Comparison of ENCODE assay signal across 8 mouse cellular contexts in genomic region chr10:10688907-10689667, GRCm38 (mm10). TPM values are rescaled to one million over a fixed set of nuclear protein-coding genes. Genes with fewer than 3 reads are reported as not detected.
DNase-seq lines count a peak whose midpoint lies in the region; ATAC-seq lines count a peak whose summit lies in the region.

No protein-coding gene starts in this region.

- H3K4me1 ChIP-seq in heart, embryonic 16.5 days (ENCODE audit: control insufficient read depth, insufficient read depth, low read length): no peaks in the 10 kb centered on the region
- H3K4me1 ChIP-seq in forebrain, embryonic 13.5 days: peaks cover 13% of the 10 kb centered on the region
- peaks cover 12% of the 10 kb centered on the region for H3K4me1 ChIP-seq in midbrain, embryonic 15.5 days

- no peaks in the 10 kb centered on the region; the same call in 1 of the 2 replicates for H3K27me3 ChIP-seq in heart, embryonic 16.5 days (ENCODE audit: control insufficient read depth, insufficient read depth, low read length)
- no peaks in the 10 kb centered on the region for H3K27me3 ChIP-seq in forebrain, embryonic 13.5 days
- H3K27me3 ChIP-seq in midbrain, embryonic 15.5 days (replicated peaks): no peaks in the 10 kb centered on the region

- peak overlapping the region; percentile 51 for H3K4me3 ChIP-seq in heart, embryonic 16.5 days (ENCODE audit: low read length)
- peak overlapping the region; percentile 48 for H3K4me3 ChIP-seq in forebrain, embryonic 13.5 days
- peak overlapping the region; percentile 48 for H3K4me3 ChIP-seq in midbrain, embryonic 15.5 days

- no peaks in the 10 kb centered on the region; the same call in 1 of the 2 replicates for H3K9me3 ChIP-seq in heart, embryonic 16.5 days (replicated peaks; ENCODE audit: control insufficient read depth, low read length)
- no peaks in the 10 kb centered on the region for H3K9me3 ChIP-seq in forebrain, embryonic 13.5 days (replicated peaks)
- no peaks in the 10 kb centered on the region for H3K9me3 ChIP-seq in midbrain, embryonic 15.5 days

- no peaks in the 10 kb centered on the region for H3K36me3 ChIP-seq in heart, embryonic 16.5 days (ENCODE audit: control insufficient read depth, insufficient read depth)
- no peaks in the 10 kb centered on the region for H3K36me3 ChIP-seq in forebrain, embryonic 13.5 days (ENCODE audit: poor library complexity, severe bottlenecking)
- no peaks in the 10 kb centered on the region for H3K36me3 ChIP-seq in midbrain, embryonic 15.5 days (replicated peaks)

- WGBS in heart, embryonic 16.5 days: 3% methylated on average over 35 of the region's 35 CpGs
- 1% methylated on average over 34 of the region's 35 CpGs for WGBS in forebrain, embryonic 13.5 days
- WGBS in midbrain, embryonic 15.5 days: 2% methylated on average over 35 of the region's 35 CpGs

- no peak for DNase-seq in heart, postnatal 36 days
- DNase-seq in ZHBTc4 (ENCODE audit: low read depth, low spot score): peak; percentile 35
- peak; percentile 36 to 46 for DNase-seq in layer of hippocampus, postnatal 36 days
- no peak for DNase-seq in B cell, adult 2 months

- H3K9ac ChIP-seq in heart, embryonic 16.5 days (ENCODE audit: low read length): peak overlapping the region; percentile 6
- peak overlapping the region; percentile 62 for H3K9ac ChIP-seq in forebrain, embryonic 13.5 days
- peak overlapping the region; percentile 41 for H3K9ac ChIP-seq in midbrain, embryonic 15.5 days

- ATAC-seq in heart, embryonic 16.5 days (replicated peaks; ENCODE audit: extremely low read depth, insufficient read depth, low FRiP score): no peak
- ATAC-seq in forebrain, embryonic 13.5 days: peak; percentile 75
- peak; percentile 87 for ATAC-seq in midbrain, embryonic 15.5 days (replicated peaks)
- no peak for ATAC-seq in activated CD4-positive, CD25-positive, alpha-beta regulatory T cell, adult 4 months

- H3K4me2 ChIP-seq in heart, embryonic 16.5 days (ENCODE audit: low read depth, low read length): peak overlapping the region; percentile 80
- H3K4me2 ChIP-seq in forebrain, embryonic 13.5 days: peak overlapping the region; percentile 92
- H3K4me2 ChIP-seq in midbrain, embryonic 15.5 days: peak overlapping the region; percentile 84

- intact Hi-C loops in heart, postnatal 36 days (cut with DNase I): no loop called here

- no peak overlapping the region for H3K27ac ChIP-seq in heart, embryonic 16.5 days (ENCODE audit: low read length)
- no peak overlapping the region for H3K27ac ChIP-seq in forebrain, embryonic 13.5 days
- H3K27ac ChIP-seq in midbrain, embryonic 15.5 days: no peak overlapping the region

RNA-seq across cellular contexts. Expression of gene Gm10944, which starts 7.9 kb away (rescaled TPM):
- not detected in 2 replicates for polyA plus RNA-seq in heart, embryonic 16.5 days (2015; fragmentation: Nextera tagmentation; extraction: Ambion mirVana)
- total RNA-seq in heart, postnatal 36 days (2021): not detected
- polyA plus RNA-seq in forebrain, embryonic 13.5 days (2015; fragmentation: Nextera tagmentation; extraction: Ambion mirVana): not detected in 2 replicates
- total RNA-seq in layer of hippocampus, postnatal 36 days (2021): not detected
- polyA plus RNA-seq in midbrain, embryonic 15.5 days (2015; fragmentation: Nextera tagmentation; extraction: Ambion mirVana): not detected in 2 replicates
- not detected for polyA plus RNA-seq in activated CD4-positive, CD25-positive, alpha-beta regulatory T cell, adult 4 months (2017; shearing (Covaris generic))

Comparison
In these comparisons a context has a peak if more than half of its experiments do, and no peak if none do; other contexts are left out.
1. ATAC-seq: peak in forebrain, embryonic 13.5 days (single experiment) and midbrain, embryonic 15.5 days (single experiment); none in heart, embryonic 16.5 days (single experiment) and activated CD4-positive, CD25-positive, alpha-beta regulatory T cell, adult 4 months (single experiment).
2. H3K9ac ChIP-seq: peak in every context shown above with its lines; median percentile 62 in forebrain, embryonic 13.5 days; 41 in midbrain, embryonic 15.5 days; 6 in heart, embryonic 16.5 days.
3. DNase-seq: peak in ZHBTc4 (single experiment) and layer of hippocampus, postnatal 36 days (2 of 2); none in heart, postnatal 36 days (0 of 2) and B cell, adult 2 months (0 of 2).
4. Peak in every context shown above with its lines, with median percentiles within 50 percentile points of each other: H3K4me2 ChIP-seq and H3K4me3 ChIP-seq.